Comparison of ENCODE assay signal across 11 mouse cellular contexts in genomic region chr3:52956236-52956635, GRCm38 (mm10).
DNase-seq lines count a peak whose midpoint lies in the region; ATAC-seq and TF ChIP-seq lines count a peak whose summit lies in the region.
"Had no signal": no experiment of that assay in that cellular context is flagged by ENCODE, and none has a peak within 500 bp of the region (broad histone marks: within the 10 kb centered on the region; RNA-seq: fewer than 3 reads in every experiment).

No protein-coding gene starts in this region.

- no peaks in the 10 kb centered on the region for H3K9me3 ChIP-seq in lung, embryonic 14.5 days (ENCODE audit: low read depth, low read length)
- no peaks in the 10 kb centered on the region for H3K9me3 ChIP-seq in embryonic facial prominence, embryonic 10.5 days
- H3K9me3 ChIP-seq in kidney, postnatal 0 days (replicated peaks; ENCODE audit: low read length): no peaks in the 10 kb centered on the region
- H3K9me3 ChIP-seq: hindbrain, embryonic 13.5 days had no signal

- no peak overlapping the region for H3K4me2 ChIP-seq in lung, embryonic 14.5 days
- no peak overlapping the region for H3K4me2 ChIP-seq in kidney, postnatal 0 days (ENCODE audit: low read length)
- H3K4me2 ChIP-seq: hindbrain, embryonic 13.5 days had no signal

- 0 out of 2 replicates have a peak, but pooled peaks cover 2% of the 10 kb centered on the region for H3K4me1 ChIP-seq in lung, embryonic 14.5 days (ENCODE audit: insufficient read depth)
- H3K4me1 ChIP-seq in embryonic facial prominence, embryonic 10.5 days: peaks cover 13% of the 10 kb centered on the region
- H3K4me1 ChIP-seq in kidney, postnatal 0 days (replicated peaks; ENCODE audit: insufficient read depth, low read length): peaks cover 4% of the 10 kb centered on the region; the same call in 1 of the 2 replicates

- DNase-seq in lung, embryonic 14.5 days: peak; percentile 20
- no peak for DNase-seq in lung, postnatal 14 days
- DNase-seq in ES-CJ7 (ENCODE audit: low read depth, low spot score): peak; percentile 80
- no peak for DNase-seq in embryonic facial prominence, embryonic 10.5 days (ENCODE audit: low spot score)
- DNase-seq in kidney, postnatal 0 days (ENCODE audit: low spot score): peak; percentile 58
- DNase-seq in frontal cortex, adult 2 months (ENCODE audit: extremely low spot score in 1 of 2, low spot score in 1 of 2): no peak
- DNase-seq in thymus, adult 18-20 months: no peak
- DNase-seq: layer of hippocampus, adult 9-11 months; thymus, postnatal 4 days had no signal

- WGBS in lung, embryonic 14.5 days: 71% methylated on average over 11 of the region's 11 CpGs
- WGBS in embryonic facial prominence, embryonic 10.5 days: 86% methylated on average over 11 of the region's 11 CpGs
- WGBS in kidney, postnatal 0 days: 62% methylated on average over 11 of the region's 11 CpGs

- TF ChIP-seq CTCF in lung, embryonic 14.5 days (IDR thresholded peaks at IDR 0.05; ENCODE audit: low read depth): no peak
- no peak for TF ChIP-seq CTCF in kidney, postnatal 0 days (IDR thresholded peaks at IDR 0.05; ENCODE audit: low read depth)

- H3K9ac ChIP-seq in lung, embryonic 14.5 days: no peak overlapping the region
- no peak overlapping the region for H3K9ac ChIP-seq in kidney, postnatal 0 days (ENCODE audit: low read depth, low read length)
- H3K9ac ChIP-seq: hindbrain, embryonic 13.5 days had no signal

- H3K27me3 ChIP-seq in lung, embryonic 14.5 days (ENCODE audit: insufficient read depth, low read length): no peaks in the 10 kb centered on the region
- no peaks in the 10 kb centered on the region for H3K27me3 ChIP-seq in embryonic facial prominence, embryonic 10.5 days (replicated peaks; ENCODE audit: low read depth, poor library complexity, severe bottlenecking)
- H3K27me3 ChIP-seq in kidney, postnatal 0 days (ENCODE audit: insufficient read depth, low read length): no peaks in the 10 kb centered on the region
- H3K27me3 ChIP-seq: hindbrain, embryonic 13.5 days had no signal

- no peaks in the 10 kb centered on the region for H3K36me3 ChIP-seq in lung, embryonic 14.5 days (ENCODE audit: insufficient read depth)
- no peaks in the 10 kb centered on the region for H3K36me3 ChIP-seq in embryonic facial prominence, embryonic 10.5 days (replicated peaks)
- H3K36me3 ChIP-seq in kidney, postnatal 0 days (ENCODE audit: insufficient read depth, low read length): no peaks in the 10 kb centered on the region
- H3K36me3 ChIP-seq: hindbrain, embryonic 13.5 days had no signal

- peak overlapping the region; percentile 70 for H3K27ac ChIP-seq in lung, embryonic 14.5 days (ENCODE audit: low read depth)
- H3K27ac ChIP-seq in embryonic facial prominence, embryonic 10.5 days (replicated peaks): peak overlapping the region; percentile 59
- peak overlapping the region; percentile 73 for H3K27ac ChIP-seq in kidney, postnatal 0 days
- H3K27ac ChIP-seq: hindbrain, embryonic 13.5 days had no signal

- H3K4me3 ChIP-seq in lung, embryonic 14.5 days (ENCODE audit: low read depth, low read length): no peak overlapping the region
- no peak overlapping the region for H3K4me3 ChIP-seq in embryonic facial prominence, embryonic 10.5 days
- H3K4me3 ChIP-seq in kidney, postnatal 0 days (replicated peaks; ENCODE audit: low read depth, low read length): no peak overlapping the region
- H3K4me3 ChIP-seq: erythroblast, embryonic 14.5 days; hindbrain, embryonic 13.5 days had no signal

- ATAC-seq in lung, embryonic 14.5 days (ENCODE audit: insufficient read depth): no peak
- ATAC-seq in kidney, postnatal 0 days (replicated peaks; ENCODE audit: low FRiP score, low read depth): no peak

Comparison
In these comparisons a context has a peak if more than half of its experiments do, and no peak if none do; other contexts are left out.
1. DNase-seq: peak in lung, embryonic 14.5 days (single experiment), ES-CJ7 (single experiment) and kidney, postnatal 0 days (single experiment); none in lung, postnatal 14 days (single experiment), embryonic facial prominence, embryonic 10.5 days (single experiment), frontal cortex, adult 2 months (0 of 2) and thymus, adult 18-20 months (0 of 2).
2. Peak in every context shown above with its lines, with median percentiles within 50 percentile points of each other: H3K27ac ChIP-seq.